Mouse (Mus musculus) embryonic facial prominence, embryonic 11.5 days (tissue): ENCODE data around the gene Atxn1. TPM values are rescaled to one million over a fixed set of nuclear protein-coding genes. Genes with fewer than 3 reads are reported as not detected.

Experiments used
- ATAC-seq: fragments of 200-750 bp; cut with Nextera tagmentation; replicated peaks from 2 replicates; pipeline ENCODE4 v1.8.0; 2017; ENCODE audit warnings: low read depth; ENCODE audit not compliant: insufficient number of reproducible peaks, low FRiP score, low TSS enrichment
- DNase-seq: peaks from one replicate; pipeline ENCODE4 v3.0.0-alpha.2; 2015; ENCODE audit warnings: low spot score
- H3K27ac ChIP-seq: fragments of 300-500 bp; sonication (generic); replicated peaks from 2 replicates; pipeline ENCODE4 v1.5.1; 2014; ENCODE audit warnings: mild to moderate bottlenecking, low read depth, low read length, control low read depth
- H3K27me3 ChIP-seq: fragments of 300-500 bp; sonication (generic); 2 replicates; pipeline ENCODE4 v1.6.1; 2014; ENCODE audit warnings: mild to moderate bottlenecking, low read length, moderate library complexity, mixed read lengths; ENCODE audit not compliant: control insufficient read depth, insufficient read depth
- H3K36me3 ChIP-seq: fragments of 300-500 bp; sonication (generic); replicated peaks from 2 replicates; pipeline ENCODE4 v1.6.1; 2014; ENCODE audit warnings: low read depth, mild to moderate bottlenecking, low read length, moderate library complexity, mixed read lengths; ENCODE audit not compliant: control insufficient read depth, insufficient read depth
- H3K4me1 ChIP-seq: fragments of 300-500 bp; sonication (generic); 2 replicates; pipeline ENCODE4 v1.6.1; 2014; ENCODE audit warnings: low read length, mixed read lengths; ENCODE audit not compliant: control insufficient read depth, insufficient read depth
- H3K4me2 ChIP-seq: fragments of 300-500 bp; sonication (generic); 2 replicates; pipeline ENCODE4 v1.6.1; 2014; ENCODE audit warnings: low read depth, mild to moderate bottlenecking, control low read depth, low read length, moderate library complexity
- H3K4me3 ChIP-seq: fragments of 300-500 bp; sonication (generic); 2 replicates; pipeline ENCODE4 v1.5.1; 2014; ENCODE audit warnings: low read depth, low read length, control low read depth
- H3K9ac ChIP-seq: fragments of 300-500 bp; sonication (generic); replicated peaks from 2 replicates; pipeline ENCODE4 v1.6.1; 2014; ENCODE audit warnings: mild to moderate bottlenecking, control low read depth, low read length
- H3K9me3 ChIP-seq: fragments of 300-500 bp; sonication (generic); replicated peaks from 2 replicates; pipeline ENCODE4 v1.6.1; 2016; ENCODE audit warnings: mild to moderate bottlenecking, low read length, inconsistent platforms, mixed read lengths; ENCODE audit not compliant: control insufficient read depth
- WGBS: fragments of 180-500 bp; shearing (Covaris S2); extraction: QIAGEN DNeasy Blood & Tissue Kit; methylation state at CpG from one replicate; pipeline ENCODE4 v1.1.7; 2014; 5-methylcytosine and 5-hydroxymethylcytosine counted together
- polyA plus RNA-seq: library from polyadenylated mRNA; unstranded; fragments of >200 nt; fragmentation: Nextera tagmentation; extraction: Ambion mirVana; gene quantifications from 2 replicates; pipeline ENCODE4 v1.2.1, GENCODE M21; 2014

The Atxn1 gene
- polyA plus RNA-seq, 1 experiment from 2014 or later = 1.3 TPM

GRCm38 (mm10) chr13:45512531-45512930 lies 452.3 kb downstream of the Atxn1 start:
- H3K27me3 ChIP-seq = 0 out of 2 replicates have a peak, but pooled peaks cover 2% of the 10 kb centered on the region
- no peak overlapping the region for H3K4me2 ChIP-seq
- H3K36me3 ChIP-seq = no peaks in the 10 kb centered on the region
- ATAC-seq (no peak), DNase-seq (peak; percentile 21)
- no peak overlapping the region for H3K4me3 ChIP-seq
- no peaks in the 10 kb centered on the region; the same call in 1 of the 2 replicates for H3K4me1 ChIP-seq
- no peaks in the 10 kb centered on the region for H3K9me3 ChIP-seq
- H3K9ac ChIP-seq = no peak overlapping the region
- H3K27ac ChIP-seq = no peak overlapping the region
- WGBS = 72% methylated on average over 8 of the region's 8 CpGs

DNA sequence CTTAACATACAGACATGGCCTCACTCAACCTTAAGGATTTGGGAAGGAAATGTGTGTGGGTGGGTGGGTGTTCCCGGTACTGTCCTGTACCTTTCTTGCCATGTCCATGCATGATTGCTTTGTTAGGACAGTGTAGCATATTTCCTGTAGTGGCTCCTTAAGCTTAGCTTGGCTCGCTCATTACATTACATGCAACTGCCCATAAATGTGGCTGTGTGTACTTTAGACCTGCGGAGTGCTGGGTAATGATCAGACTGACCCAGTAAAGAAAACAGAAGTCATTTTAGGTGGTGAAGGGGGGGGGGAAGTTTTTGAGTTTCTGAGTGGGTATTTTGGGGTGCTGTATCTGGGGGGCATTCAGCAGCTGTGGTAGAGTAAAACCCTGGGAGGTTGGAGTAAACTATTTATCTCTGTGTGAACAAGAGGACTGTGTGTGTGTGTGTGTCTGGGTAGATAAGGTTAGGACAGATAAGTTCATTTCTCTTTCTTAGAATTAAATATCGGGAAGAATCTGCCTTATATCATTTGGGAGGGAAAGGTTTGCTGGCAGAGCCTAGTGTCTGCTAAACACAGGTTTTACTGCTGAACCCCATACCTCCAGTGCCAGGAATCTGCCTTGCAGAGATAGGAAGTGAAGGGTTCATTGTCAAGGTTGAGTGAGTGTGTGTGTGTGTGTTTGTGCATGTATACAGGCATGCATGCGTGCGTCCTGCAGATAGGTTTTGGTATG lies 452.9 kb downstream of the Atxn1 start:
- no peak overlapping the region for H3K4me3 ChIP-seq
- H3K36me3 ChIP-seq = no peaks in the 10 kb centered on the region
- no peak overlapping the region for H3K4me2 ChIP-seq
- H3K4me1 ChIP-seq = no peaks in the 10 kb centered on the region; the same call in 1 of the 2 replicates
- DNase-seq (no peak), ATAC-seq (no peak)
- H3K27ac ChIP-seq = no peak overlapping the region
- no peaks in the 10 kb centered on the region for H3K9me3 ChIP-seq
- 90% methylated on average over 6 of the region's 6 CpGs for WGBS
- H3K9ac ChIP-seq = no peak overlapping the region
- 0 out of 2 replicates have a peak, but pooled peaks cover 2% of the 10 kb centered on the region for H3K27me3 ChIP-seq

DNA sequence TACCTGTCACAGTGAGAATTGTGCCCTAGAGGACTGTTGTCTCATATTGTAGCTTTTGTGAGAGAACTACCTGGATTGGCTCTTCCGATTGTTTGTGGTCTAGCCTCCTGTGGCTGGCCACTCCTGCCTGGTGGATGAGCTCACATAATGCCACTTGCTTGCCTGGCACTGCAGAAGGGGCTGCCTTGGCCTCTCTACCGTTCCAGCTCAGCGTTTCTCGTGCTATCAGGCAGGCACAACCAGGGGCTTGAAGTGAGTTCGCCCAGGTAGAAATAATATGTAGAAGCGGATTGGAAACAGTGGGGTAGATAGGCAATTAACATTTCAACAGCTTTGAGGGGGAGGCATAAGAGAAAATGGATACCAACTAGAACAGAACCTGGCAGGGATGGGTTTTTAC lies 455.4 kb downstream of the Atxn1 start:
- Histone ChIP-seq H3K4me2 (no peak overlapping the region), H3K27me3 (0 out of 2 replicates have a peak, but pooled peaks cover 2% of the 10 kb centered on the region)

DNA sequence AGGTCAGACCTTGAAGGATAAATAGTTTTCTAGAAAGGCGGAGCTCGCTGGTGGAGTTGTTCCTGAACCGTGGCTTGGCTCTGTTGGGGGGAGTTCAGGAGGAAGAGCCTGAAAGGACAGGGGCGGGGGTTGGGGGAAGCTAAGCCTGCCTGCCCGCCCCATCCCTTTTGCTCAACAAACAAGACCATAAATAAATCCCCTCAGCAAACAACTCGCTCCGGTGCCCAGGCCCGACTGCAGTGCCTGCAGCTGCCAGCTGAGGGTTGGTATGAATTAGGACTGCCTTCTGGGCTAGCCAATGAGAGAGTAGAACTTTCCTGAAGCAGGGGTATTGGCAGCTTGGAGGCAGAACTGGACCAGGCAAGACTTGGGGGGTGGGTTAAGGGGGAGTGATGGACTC lies 456.3 kb downstream of the Atxn1 start:
- H3K27ac ChIP-seq = no peak overlapping the region

More for the DNA sequence above, 455.4 kb downstream of the Atxn1 start:
- DNase-seq (no peak), ATAC-seq (no peak)
- Histone ChIP-seq H3K4me3 (no peak overlapping the region), H3K4me1 (no peaks in the 10 kb centered on the region; the same call in 1 of the 2 replicates), H3K9ac (no peak overlapping the region), H3K27ac (no peak overlapping the region), H3K36me3 (no peaks in the 10 kb centered on the region), H3K9me3 (no peaks in the 10 kb centered on the region)
- WGBS = 68% methylated on average over 6 of the region's 6 CpGs

GRCm38 (mm10) chr13:45507274-45508229 lies 457.3 kb downstream of the Atxn1 start, which contains the start of gene Gmpr:
TSS of gene Gmpr (plus strand) at chr13:45507444.
- Histone ChIP-seq H3K4me3 (peak within 1 kb of the TSS; percentile 50), H3K27me3 (0 out of 2 replicates have a peak, but pooled peaks cover 2% of the 10 kb centered on the region), H3K4me2 (peak within 1 kb of the TSS; percentile 73), H3K36me3 (no peaks in the 10 kb centered on the region), H3K9me3 (no peaks in the 10 kb centered on the region), H3K4me1 (no peaks in the 10 kb centered on the region; the same call in 1 of the 2 replicates), H3K27ac (no peak within 1 kb of the TSS), H3K9ac (peak within 1 kb of the TSS; percentile 58)
- peak; percentile 81 for DNase-seq
- peak; percentile 79 for ATAC-seq
- under 1% methylated on average over 62 of the region's 63 CpGs for WGBS

More for the DNA sequence above, 456.3 kb downstream of the Atxn1 start:
- ATAC-seq (no peak), DNase-seq (peak; percentile 37)
- H3K4me3 ChIP-seq = peak overlapping the region; percentile 50
- H3K4me2 ChIP-seq = peak overlapping the region; percentile 73
- H3K27me3 ChIP-seq = 0 out of 2 replicates have a peak, but pooled peaks cover 2% of the 10 kb centered on the region
- no peaks in the 10 kb centered on the region; the same call in 1 of the 2 replicates for H3K4me1 ChIP-seq
- 2% methylated on average over 8 of the region's 8 CpGs for WGBS
- no peaks in the 10 kb centered on the region for H3K36me3 ChIP-seq
- H3K9me3 ChIP-seq = no peaks in the 10 kb centered on the region
- H3K9ac ChIP-seq = no peak overlapping the region

DNA sequence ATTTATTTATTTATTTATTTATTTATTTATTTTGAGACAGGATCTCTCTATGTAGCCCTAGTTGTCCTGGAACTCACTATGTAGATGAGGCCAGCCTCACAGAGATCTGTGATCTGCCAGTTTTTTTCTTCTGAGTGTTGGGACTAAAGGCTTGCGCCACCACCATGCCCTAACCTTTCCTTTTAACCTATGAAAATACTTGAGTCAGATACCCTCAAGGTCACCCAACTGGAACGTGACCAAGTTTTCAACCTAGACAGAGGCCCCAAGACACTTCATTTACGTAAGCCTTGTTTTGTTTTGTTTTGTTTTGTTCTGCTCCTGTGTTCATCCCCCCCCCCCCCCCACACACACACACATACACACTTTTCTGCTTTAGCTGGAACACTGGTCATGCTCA lies 459.3 kb downstream of the Atxn1 start:
- WGBS = 92% methylated on average over 3 of the region's 3 CpGs
- 0 out of 2 replicates have a peak, but pooled peaks cover 2% of the 10 kb centered on the region for H3K27me3 ChIP-seq
- no peaks in the 10 kb centered on the region; the same call in 1 of the 2 replicates for H3K4me1 ChIP-seq
- H3K9ac ChIP-seq = no peak overlapping the region
- H3K4me3 ChIP-seq = no peak overlapping the region
- H3K9me3 ChIP-seq = no peaks in the 10 kb centered on the region
- no peak overlapping the region for H3K4me2 ChIP-seq
- ATAC-seq (no peak), DNase-seq (no peak)
- H3K36me3 ChIP-seq = no peaks in the 10 kb centered on the region
- H3K27ac ChIP-seq = no peak overlapping the region

GRCm38 (mm10) chr13:45502791-45503190 lies 462.0 kb downstream of the Atxn1 start:
- WGBS = 84% methylated on average over 5 of the region's 5 CpGs
- Histone ChIP-seq H3K9me3 (no peaks in the 10 kb centered on the region), H3K4me1 (no peaks in the 10 kb centered on the region; the same call in 1 of the 2 replicates), H3K4me2 (no peak overlapping the region), H3K27ac (no peak overlapping the region), H3K36me3 (no peaks in the 10 kb centered on the region), H3K4me3 (no peak overlapping the region), H3K27me3 (no peaks in the 10 kb centered on the region), H3K9ac (no peak overlapping the region)
- ATAC-seq = no peak
- no peak for DNase-seq
